Mouse (Mus musculus): Measurements from ENCODE around the gene Bicral. TPM values are rescaled to one million over a fixed set of nuclear protein-coding genes. Genes with fewer than 3 reads are reported as not detected.

Bicral gene
- polyA plus RNA-seq, 1 experiment, result 14.4 TPM

DNA sequence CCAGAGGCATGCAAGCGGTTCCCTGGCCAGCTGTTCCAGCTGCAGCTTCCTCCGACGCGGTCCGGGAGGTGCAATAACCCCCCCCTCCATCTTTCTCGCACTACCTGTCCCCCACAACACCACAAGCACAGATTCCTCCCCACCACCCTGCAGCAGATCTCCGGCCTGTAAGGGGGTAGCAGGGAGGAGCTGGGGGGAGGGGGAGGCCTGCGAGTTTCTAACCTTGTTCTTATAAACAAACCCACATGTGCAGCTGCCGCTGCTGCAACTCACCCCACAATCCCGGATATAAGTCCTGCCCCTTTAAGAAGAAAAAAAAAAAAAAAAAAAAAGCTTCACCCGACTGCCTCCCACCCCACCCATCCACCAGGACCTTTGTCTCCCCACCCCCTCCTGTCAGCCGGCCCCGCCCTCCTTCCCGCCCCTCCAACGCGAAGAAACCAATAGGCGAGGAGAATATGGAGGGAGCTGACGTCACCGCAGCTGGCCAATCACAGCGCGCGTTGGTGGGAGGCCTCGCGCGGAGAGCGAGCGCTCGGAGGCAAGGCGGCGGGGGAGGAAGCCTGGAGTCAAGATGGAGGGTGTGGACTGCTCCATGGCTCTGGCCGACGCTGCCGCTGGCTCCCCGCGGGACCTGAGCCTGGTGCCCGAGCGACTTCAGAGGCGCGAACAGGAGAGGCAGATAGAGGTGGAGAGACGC, 32.0 kb upstream of the Bicral start, which contains the start of gene Tbcc:
TSS of gene Tbcc (plus strand) at position 569 of the 700 bp plus-strand sequence.
- peaks cover 10% of the 10 kb centered on the region for H3K4me1 ChIP-seq (ENCODE audit: control insufficient read depth, insufficient read depth, insufficient read length)
- WGBS, result 1% methylated on average over 40 of the region's 40 CpGs

GRCm38 (mm10) chr17:46889450-46890084, 31.3 kb upstream of the Bicral start:
- DNase-seq (ENCODE audit: low read depth in 1 of 2, low spot score in 2 of 2), result peak; percentile 15 to 50
- Histone ChIP-seq H3K4me3 (ENCODE audit: extremely low read depth, insufficient read depth, insufficient read length) (peak overlapping the region; percentile 79), H3K27me3 (ENCODE audit: control insufficient read depth, insufficient read depth, low read length) (no peaks in the 10 kb centered on the region), H3K27ac (ENCODE audit: insufficient read depth, low read length) (peak overlapping the region; percentile 87), H3K36me3 (ENCODE audit: control insufficient read depth, insufficient read depth, low read length) (no peaks in the 10 kb centered on the region), H3K4me1 (ENCODE audit: control insufficient read depth, insufficient read depth, insufficient read length) (peaks cover 10% of the 10 kb centered on the region)
- under 1% methylated on average over 44 of the region's 44 CpGs for WGBS
- TF ChIP-seq CTCF (IDR thresholded peaks at IDR 0.05; ENCODE audit: extremely low read depth, insufficient read depth, insufficient read length, insufficient replicate concordance) (no peak), POLR2A (IDR thresholded peaks at IDR 0.05; ENCODE audit: low read depth, low read length) (no peak)

More for the DNA sequence above, 32.0 kb upstream of the Bicral start, which contains the start of gene Tbcc:
- TF ChIP-seq CTCF (IDR thresholded peaks at IDR 0.05; ENCODE audit: extremely low read depth, insufficient read depth, insufficient read length, insufficient replicate concordance) (no peak), POLR2A (IDR thresholded peaks at IDR 0.05; ENCODE audit: low read depth, low read length) (peak; percentile 98)
- H3K4me3 ChIP-seq (ENCODE audit: extremely low read depth, insufficient read depth, insufficient read length), result peak within 1 kb of the TSS; percentile 98
- no peaks in the 10 kb centered on the region for H3K27me3 ChIP-seq (ENCODE audit: control insufficient read depth, insufficient read depth, low read length)
- no peaks in the 10 kb centered on the region for H3K36me3 ChIP-seq (ENCODE audit: control insufficient read depth, insufficient read depth, low read length)
- peak; percentile 96 for DNase-seq (ENCODE audit: low read depth in 1 of 2, low spot score in 2 of 2)
- H3K27ac ChIP-seq (ENCODE audit: insufficient read depth, low read length), result peak within 1 kb of the TSS; percentile 98

DNA sequence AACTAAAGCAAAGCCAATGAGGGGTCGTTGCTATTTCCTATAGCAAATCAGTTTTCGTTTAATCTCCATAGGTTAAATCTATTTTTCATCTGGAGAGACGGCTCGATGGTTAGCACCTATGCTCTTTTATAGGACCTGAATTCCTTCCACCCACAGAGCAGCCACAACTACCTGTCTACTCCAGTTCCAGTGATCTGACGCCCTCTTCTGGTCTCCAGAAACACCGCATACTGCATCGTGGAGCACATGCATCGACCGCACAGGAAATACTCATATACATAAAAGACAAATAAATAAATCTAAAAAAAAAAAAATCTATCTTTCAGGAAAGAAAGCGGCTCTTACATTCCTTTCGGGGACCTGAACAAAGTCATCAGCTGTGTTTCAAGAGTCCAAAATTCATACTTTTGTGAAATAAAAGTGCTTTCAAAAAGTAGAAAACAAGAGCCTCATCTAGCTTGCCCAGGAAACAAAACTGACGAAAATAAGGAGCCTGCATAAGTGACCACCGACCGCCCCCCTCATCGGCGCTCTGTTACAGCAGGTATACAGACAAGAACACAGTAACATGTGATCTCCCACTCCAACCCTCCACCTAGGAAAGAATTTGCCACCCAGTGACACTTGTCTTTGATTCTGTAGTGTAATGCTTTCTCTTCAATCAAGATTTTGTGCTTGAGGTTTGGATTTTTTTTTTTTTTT, 30.4 kb upstream of the Bicral start:
- no peak overlapping the region for H3K27ac ChIP-seq (ENCODE audit: insufficient read depth, low read length)
- H3K4me3 ChIP-seq (ENCODE audit: extremely low read depth, insufficient read depth, insufficient read length), result peak overlapping the region; percentile 79
- peaks cover 10% of the 10 kb centered on the region for H3K4me1 ChIP-seq (ENCODE audit: control insufficient read depth, insufficient read depth, insufficient read length)
- TF ChIP-seq POLR2A (IDR thresholded peaks at IDR 0.05; ENCODE audit: low read depth, low read length), result no peak
- TF ChIP-seq CTCF (IDR thresholded peaks at IDR 0.05; ENCODE audit: extremely low read depth, insufficient read depth, insufficient read length, insufficient replicate concordance), result peak; percentile 38; the same call in 1 of the 2 replicates
- 39% methylated on average over 16 of the region's 16 CpGs for WGBS
- no peaks in the 10 kb centered on the region for H3K36me3 ChIP-seq (ENCODE audit: control insufficient read depth, insufficient read depth, low read length)
- no peaks in the 10 kb centered on the region for H3K27me3 ChIP-seq (ENCODE audit: control insufficient read depth, insufficient read depth, low read length)
- peak; percentile 23 to 46 for DNase-seq (ENCODE audit: low read depth in 1 of 2, low spot score in 2 of 2)

- Histone ChIP-seq H3K4me1 (ENCODE audit: control insufficient read depth, insufficient read depth, insufficient read length) (no peaks in the 10 kb centered on the region; the same call in 1 of the 2 replicates), H3K4me3 (ENCODE audit: extremely low read depth, insufficient read depth, insufficient read length) (no peak overlapping the region), H3K27me3 (ENCODE audit: control insufficient read depth, insufficient read depth, low read length) (no peaks in the 10 kb centered on the region), H3K36me3 (ENCODE audit: control insufficient read depth, insufficient read depth, low read length) (no peaks in the 10 kb centered on the region), H3K27ac (ENCODE audit: insufficient read depth, low read length) (no peak overlapping the region)
- DNase-seq (ENCODE audit: low read depth in 1 of 2, low spot score in 2 of 2), result no peak
- TF ChIP-seq POLR2A (IDR thresholded peaks at IDR 0.05; ENCODE audit: low read depth, low read length), result no peak
- no peak for TF ChIP-seq CTCF (IDR thresholded peaks at IDR 0.05; ENCODE audit: extremely low read depth, insufficient read depth, insufficient read length, insufficient replicate concordance)
- WGBS, result 81% methylated on average over 17 of the region's 17 CpGs
Measured at GRCm38 (mm10) chr17:46885910-46886643, 27.8 kb upstream of the Bicral start.

- no peak for DNase-seq (ENCODE audit: low read depth in 1 of 2, low spot score in 2 of 2)
- 88% methylated on average over 11 of the region's 11 CpGs for WGBS
- Histone ChIP-seq H3K4me1 (ENCODE audit: control insufficient read depth, insufficient read depth, insufficient read length) (no peaks in the 10 kb centered on the region), H3K27me3 (ENCODE audit: control insufficient read depth, insufficient read depth, low read length) (no peaks in the 10 kb centered on the region), H3K27ac (ENCODE audit: insufficient read depth, low read length) (no peak overlapping the region), H3K36me3 (ENCODE audit: control insufficient read depth, insufficient read depth, low read length) (no peaks in the 10 kb centered on the region), H3K4me3 (ENCODE audit: extremely low read depth, insufficient read depth, insufficient read length) (no peak overlapping the region)
- TF ChIP-seq CTCF (IDR thresholded peaks at IDR 0.05; ENCODE audit: extremely low read depth, insufficient read depth, insufficient read length, insufficient replicate concordance) (no peak), POLR2A (IDR thresholded peaks at IDR 0.05; ENCODE audit: low read depth, low read length) (no peak)
Measured at GRCm38 (mm10) chr17:46885218-46885909, 27.1 kb upstream of the Bicral start.

DNA sequence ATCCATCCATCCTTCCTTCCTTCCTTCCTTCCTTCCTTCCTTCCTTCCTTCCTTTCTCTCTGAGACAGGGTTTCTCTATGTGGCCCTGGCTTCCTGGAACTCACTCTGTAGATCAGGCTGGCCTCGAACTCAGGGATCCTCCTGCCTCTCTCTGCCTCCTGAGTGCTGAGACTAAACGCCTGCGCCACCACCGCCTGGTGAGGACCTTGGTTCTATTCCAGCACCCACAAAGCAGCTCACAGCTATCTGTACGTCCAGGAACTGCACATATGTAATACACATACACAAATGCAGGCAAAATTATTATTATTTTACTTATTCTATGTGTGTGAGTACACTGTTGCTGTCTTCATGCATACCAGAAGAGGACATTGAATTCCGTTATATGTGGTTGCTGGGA, 26.5 kb upstream of the Bicral start:
- TF ChIP-seq CTCF (IDR thresholded peaks at IDR 0.05; ENCODE audit: extremely low read depth, insufficient read depth, insufficient read length, insufficient replicate concordance) (no peak), POLR2A (IDR thresholded peaks at IDR 0.05; ENCODE audit: low read depth, low read length) (no peak)
- Histone ChIP-seq H3K4me3 (ENCODE audit: extremely low read depth, insufficient read depth, insufficient read length) (no peak overlapping the region), H3K36me3 (ENCODE audit: control insufficient read depth, insufficient read depth, low read length) (no peaks in the 10 kb centered on the region), H3K27me3 (ENCODE audit: control insufficient read depth, insufficient read depth, low read length) (no peaks in the 10 kb centered on the region), H3K27ac (ENCODE audit: insufficient read depth, low read length) (no peak overlapping the region), H3K4me1 (ENCODE audit: control insufficient read depth, insufficient read depth, insufficient read length) (no peaks in the 10 kb centered on the region)
- no peak for DNase-seq (ENCODE audit: low read depth in 1 of 2, low spot score in 2 of 2)
- WGBS, result 87% methylated on average over 6 of the region's 6 CpGs
